Mouse (Mus musculus): ENCODE data around the gene Sez6l2. TPM values are rescaled to one million over a fixed set of nuclear protein-coding genes. Genes with fewer than 3 reads are reported as not detected.

Gene Sez6l2
- total RNA-seq, 2 experiments from 2014 or later, result 400 to 404 TPM

- no peak for DNase-seq (ENCODE audit: low spot score in 2 of 2)
- intact Hi-C loops (cut with DNase I), result loop anchor here (2.0 kb wide), 2 partner anchors 87 to 155 kb away; partner anchors contain the start of gene Ino80e
Measured at GRCm38 (mm10) chr7:127017950-127018345, 67.6 kb downstream of the Sez6l2 start.

DNA sequence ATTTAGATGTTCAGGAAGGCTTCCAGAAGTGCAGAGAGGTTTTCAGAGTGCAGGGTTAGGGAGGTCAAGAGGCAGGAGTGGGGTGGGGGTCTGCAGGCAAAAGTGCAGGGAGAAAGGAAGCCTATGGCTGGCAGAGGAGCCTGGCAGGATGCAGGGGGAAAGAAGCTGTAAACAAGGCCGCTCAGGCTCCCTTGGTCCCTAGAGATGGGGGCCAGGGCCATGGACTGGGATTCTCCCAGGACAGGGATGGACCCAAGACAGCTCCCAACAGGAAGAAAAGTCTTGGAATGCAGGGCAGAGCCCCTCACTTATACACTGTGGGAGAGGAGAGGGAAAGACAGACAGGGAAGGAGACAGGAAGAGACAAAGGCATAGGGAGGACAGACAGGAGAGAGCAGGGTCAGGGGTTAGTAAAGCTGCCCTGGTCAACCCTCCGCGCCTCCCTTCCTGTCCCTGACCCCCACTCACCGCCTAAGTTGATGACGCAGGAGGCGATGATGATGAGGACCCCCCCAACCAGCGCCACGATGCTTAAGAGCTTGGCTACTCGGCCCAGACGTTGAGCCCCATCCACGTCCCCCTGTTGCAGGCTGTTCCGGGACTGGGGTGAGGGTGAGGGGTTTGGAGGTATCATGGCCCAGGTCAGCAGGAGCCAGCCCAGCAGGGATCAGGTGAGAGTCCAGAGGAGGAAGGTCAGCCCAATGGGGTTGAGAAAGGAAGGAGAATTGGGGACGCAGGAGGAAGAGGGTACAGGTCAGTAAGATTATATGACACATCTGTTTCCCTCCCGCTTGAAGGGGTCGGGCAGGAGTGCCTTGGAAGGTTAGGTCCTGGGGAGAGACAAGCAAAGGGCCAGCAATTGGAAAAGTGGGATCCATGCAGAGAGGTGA, 68.3 kb downstream of the Sez6l2 start:
- intact Hi-C loops (cut with DNase I), result no loop called here
- no peak for DNase-seq (ENCODE audit: low spot score in 2 of 2)

- intact Hi-C loops (cut with DNase I), result no loop called here
- no peak for DNase-seq (ENCODE audit: low spot score in 2 of 2)
Measured at GRCm38 (mm10) chr7:127019306-127019960, 69.1 kb downstream of the Sez6l2 start.

- intact Hi-C loops (cut with DNase I), result loop anchor here (2.0 kb wide), 1 partner anchor 69 kb away; the partner anchor contains the start of gene Sez6l2
Measured at GRCm38 (mm10) chr7:127020031-127020430, 69.7 kb downstream of the Sez6l2 start.

More at GRCm38 (mm10) chr7:127020031-127020430, 69.7 kb downstream of the Sez6l2 start:
- DNase-seq (ENCODE audit: low spot score in 2 of 2), result peak in 1 of 2 experiments; percentile 43

Other genes with a start within 250 kb of the Sez6l2 start
- gene Coro1a, start 242.8 kb upstream of the Sez6l2 start, total RNA-seq (2021), result 100 to 1,000 TPM; 163 to 167 TPM
- gene Mapk3, start 191.0 kb upstream of the Sez6l2 start, total RNA-seq (2021), result 100 to 1,000 TPM; 148 to 165 TPM
- 1 to 10 TPM; 1.8 to 2.1 TPM for gene Gdpd3, start 184.2 kb upstream of the Sez6l2 start, total RNA-seq (2021)
- gene Ypel3, start 173.6 kb upstream of the Sez6l2 start, total RNA-seq (2021), result 100 to 1,000 TPM; 311 to 316 TPM
- gene Tbx6, start 169.1 kb upstream of the Sez6l2 start, total RNA-seq (2021), result under 1 TPM in 1 of 2 experiments, not detected in 1; 0.87 TPM
- gene Ppp4c, start 158.1 kb upstream of the Sez6l2 start, total RNA-seq (2021), result 10 to 100 TPM; 48.1 to 51.3 TPM
- 10 to 100 TPM; 84.6 to 91.9 TPM for gene Fam57b, start 152.9 kb upstream of the Sez6l2 start, total RNA-seq (2021)
- gene 4930451I11Rik, start 118.9 kb upstream of the Sez6l2 start, total RNA-seq (2021), result not detected
- 10 to 100 TPM; 47.8 to 57.6 TPM for gene Doc2a, start 103.1 kb upstream of the Sez6l2 start, total RNA-seq (2021)
- gene Hirip3, start 88.6 kb upstream of the Sez6l2 start, total RNA-seq (2021), result 10 to 100 TPM; 25.5 to 35.0 TPM
- gene Ino80e, start 88.2 kb upstream of the Sez6l2 start, total RNA-seq (2021), result 10 to 100 TPM; 44.9 to 49.9 TPM
- gene Taok2, start 65.9 kb upstream of the Sez6l2 start, total RNA-seq (2021), result 100 to 1,000 TPM; 149 to 154 TPM
- gene Tmem219, start 27.6 kb upstream of the Sez6l2 start, total RNA-seq (2021), result 10 to 100 TPM; 20.2 to 22.3 TPM
- gene Kctd13, start 21.7 kb upstream of the Sez6l2 start, total RNA-seq (2021), result 100 to 1,000 TPM; 139 TPM
- 10 to 100 TPM; 44.2 to 50.3 TPM for gene Asphd1, start 981 bp upstream of the Sez6l2 start, total RNA-seq (2021)
- 100 to 1,000 TPM; 194 to 197 TPM for gene Cdipt, start 25.4 kb downstream of the Sez6l2 start, total RNA-seq (2021)
- not detected for gene Cdiptos, start 25.5 kb downstream of the Sez6l2 start, total RNA-seq (2021)
- gene Mvp, start 64.1 kb downstream of the Sez6l2 start, total RNA-seq (2021), result 1 to 10 TPM; 5.2 to 6.7 TPM
- gene Pagr1b, start 65.9 kb downstream of the Sez6l2 start, total RNA-seq (2021), result 1 to 10 TPM in 1 of 2 experiments, under 1 TPM in 1; 0.66 to 2.3 TPM
- 10 to 100 TPM; 22.5 to 23.9 TPM for gene Pagr1a, start 66.8 kb downstream of the Sez6l2 start, total RNA-seq (2021)
- gene Gm42742, start 70.5 kb downstream of the Sez6l2 start, total RNA-seq (2021), result 10 to 100 TPM; 39.2 to 43.8 TPM
- gene Prrt2, start 70.6 kb downstream of the Sez6l2 start, total RNA-seq (2021), result 100 to 1,000 TPM; 191 to 195 TPM
- 100 to 1,000 TPM; 241 to 243 TPM for gene Maz, start 76.5 kb downstream of the Sez6l2 start, total RNA-seq (2021)
- gene Kif22, start 91.9 kb downstream of the Sez6l2 start, total RNA-seq (2021), result 1 to 10 TPM; 5.0 to 5.7 TPM
- not detected for gene Zg16, start 136.8 kb downstream of the Sez6l2 start, total RNA-seq (2021)
- 1 to 10 TPM; 1.2 to 1.4 TPM for gene AI467606, start 140.8 kb downstream of the Sez6l2 start, total RNA-seq (2021)
- under 1 TPM in 1 of 2 experiments, not detected in 1; 0.55 TPM for gene Qprt, start 171.7 kb downstream of the Sez6l2 start, total RNA-seq (2021)
- gene Spn, start 187.3 kb downstream of the Sez6l2 start, total RNA-seq (2021), result under 1 TPM; 0.09 to 0.14 TPM
- gene Cd2bp2, start 245.5 kb downstream of the Sez6l2 start, total RNA-seq (2021), result 10 to 100 TPM; 81.7 to 84.1 TPM

Data from left cerebral cortex, postnatal 25 days (tissue).